Mouse (Mus musculus): ENCODE measurements around the gene Adamts3. TPM values are rescaled to one million over a fixed set of nuclear protein-coding genes. Genes with fewer than 3 reads are reported as not detected.
A peak's percentile ranks its signal among the peaks of the same experiment; 100 is the strongest.

Adamts3 gene
- total and polyA plus RNA-seq, 2 experiments from 2014 or later: 2.9 to 10.9 TPM

DNA sequence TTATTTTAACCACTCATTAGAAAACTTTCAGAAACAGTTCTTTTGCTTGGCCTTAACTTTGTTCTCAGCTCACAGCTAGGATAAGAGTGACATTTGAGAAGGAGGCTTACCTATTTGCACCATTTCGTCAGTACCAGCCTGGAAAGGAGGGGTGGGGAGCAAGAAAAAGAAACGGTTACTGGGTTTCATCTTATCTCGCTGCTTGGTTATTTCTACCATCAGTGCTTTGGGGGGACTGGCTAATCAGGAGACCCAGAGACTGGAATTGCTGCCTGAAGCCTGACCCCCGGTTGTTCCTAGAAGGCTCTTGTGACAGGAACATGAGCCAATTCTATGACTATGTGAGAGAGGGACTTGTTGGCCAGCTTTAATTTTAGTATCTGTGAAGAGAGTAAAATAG lies 1.7 kb downstream of the Adamts3 start:
- no peak overlapping the region for H3K27ac ChIP-seq (ENCODE audit: low read depth, low read length)
- no peaks in the 10 kb centered on the region for H3K36me3 ChIP-seq (ENCODE audit: insufficient read depth, low read length)
- no peak for TF ChIP-seq CTCF (IDR thresholded peaks at IDR 0.05)
- ATAC-seq (ENCODE audit: low FRiP score): no peak
- H3K4me3 ChIP-seq (ENCODE audit: low read depth, low read length): peak overlapping the region; percentile 73
- WGBS: 48% methylated on average over 4 of the region's 4 CpGs
- no peak for DNase-seq (ENCODE audit: low spot score)
- no peaks in the 10 kb centered on the region for H3K27me3 ChIP-seq (ENCODE audit: insufficient read depth, low read length)
- no peak overlapping the region for H3K9ac ChIP-seq (replicated peaks; ENCODE audit: low read length, poor library complexity, severe bottlenecking)
- H3K4me2 ChIP-seq (ENCODE audit: low read depth, low read length, poor library complexity, severe bottlenecking): peak overlapping the region; percentile 100
- no peaks in the 10 kb centered on the region for H3K4me1 ChIP-seq (ENCODE audit: insufficient read depth, low read length)
- no peaks in the 10 kb centered on the region for H3K9me3 ChIP-seq (ENCODE audit: low read length)

DNA sequence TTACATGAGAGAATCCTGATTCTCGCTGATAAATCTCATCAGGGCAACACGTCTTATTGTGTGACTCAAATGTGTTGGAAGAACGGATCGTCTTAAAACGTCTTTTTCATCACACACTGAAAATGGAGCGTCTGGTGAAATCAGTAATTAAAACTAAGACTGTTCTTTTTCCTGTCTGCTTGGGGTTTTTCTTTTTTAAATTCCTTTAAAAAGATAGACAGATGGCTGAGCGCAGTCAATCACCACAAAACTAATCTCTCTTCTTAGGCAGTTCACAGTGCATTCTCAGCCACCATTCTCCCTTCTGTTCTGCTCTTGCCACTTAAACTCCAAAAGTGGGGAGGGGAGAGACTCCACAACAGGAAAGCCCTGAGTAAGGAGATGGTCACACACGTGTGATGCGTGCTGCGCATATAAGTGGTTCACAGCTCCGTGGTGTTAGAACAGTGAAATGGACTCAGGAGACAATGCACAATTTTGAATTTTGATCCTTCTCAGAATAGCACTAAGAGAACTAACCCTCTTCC lies 4.2 kb downstream of the Adamts3 start:
- ATAC-seq (ENCODE audit: low FRiP score) (no peak), DNase-seq (ENCODE audit: low spot score) (no peak)
- Histone ChIP-seq H3K4me2 (ENCODE audit: low read depth, low read length, poor library complexity, severe bottlenecking) (no peak overlapping the region), H3K9ac (replicated peaks; ENCODE audit: low read length, poor library complexity, severe bottlenecking) (no peak overlapping the region), H3K36me3 (ENCODE audit: insufficient read depth, low read length) (no peaks in the 10 kb centered on the region), H3K4me3 (ENCODE audit: low read depth, low read length) (no peak overlapping the region), H3K9me3 (ENCODE audit: low read length) (no peaks in the 10 kb centered on the region), H3K4me1 (ENCODE audit: insufficient read depth, low read length) (no peaks in the 10 kb centered on the region), H3K27me3 (ENCODE audit: insufficient read depth, low read length) (no peaks in the 10 kb centered on the region), H3K27ac (ENCODE audit: low read depth, low read length) (no peak overlapping the region)
- no peak for TF ChIP-seq CTCF (IDR thresholded peaks at IDR 0.05)
- 73% methylated on average over 11 of the region's 11 CpGs for WGBS

DNA sequence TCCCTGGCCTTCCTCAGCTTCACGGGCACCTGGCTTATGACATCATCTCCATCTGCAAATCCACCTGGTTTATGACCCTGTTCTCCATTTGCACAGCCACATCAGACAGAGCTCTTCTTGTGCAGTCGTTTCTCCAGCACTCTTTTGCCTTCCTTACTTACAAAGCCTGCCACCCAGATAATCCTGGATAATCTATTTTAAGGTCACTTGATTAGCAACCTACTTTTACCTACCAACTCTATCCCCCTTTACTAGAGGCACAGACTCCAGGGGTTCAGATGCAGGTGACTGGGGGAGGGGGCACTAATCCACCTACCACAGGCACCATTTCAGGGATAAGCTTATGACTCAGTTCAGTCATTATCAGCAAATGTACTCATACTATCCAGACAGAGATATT lies 10.5 kb downstream of the Adamts3 start:
- Histone ChIP-seq H3K4me3 (ENCODE audit: low read depth, low read length) (no peak overlapping the region), H3K27ac (ENCODE audit: low read depth, low read length) (no peak overlapping the region), H3K4me2 (ENCODE audit: low read depth, low read length, poor library complexity, severe bottlenecking) (no peak overlapping the region), H3K4me1 (ENCODE audit: insufficient read depth, low read length) (no peaks in the 10 kb centered on the region), H3K27me3 (ENCODE audit: insufficient read depth, low read length) (no peaks in the 10 kb centered on the region), H3K36me3 (ENCODE audit: insufficient read depth, low read length) (no peaks in the 10 kb centered on the region), H3K9me3 (ENCODE audit: low read length) (no peaks in the 10 kb centered on the region), H3K9ac (replicated peaks; ENCODE audit: low read length, poor library complexity, severe bottlenecking) (no peak overlapping the region)
- no peak for ATAC-seq (ENCODE audit: low FRiP score)
- DNase-seq (ENCODE audit: low spot score): no peak
- WGBS: 41% methylated on average over 2 of the region's 2 CpGs
- no peak for TF ChIP-seq CTCF (IDR thresholded peaks at IDR 0.05)

DNA sequence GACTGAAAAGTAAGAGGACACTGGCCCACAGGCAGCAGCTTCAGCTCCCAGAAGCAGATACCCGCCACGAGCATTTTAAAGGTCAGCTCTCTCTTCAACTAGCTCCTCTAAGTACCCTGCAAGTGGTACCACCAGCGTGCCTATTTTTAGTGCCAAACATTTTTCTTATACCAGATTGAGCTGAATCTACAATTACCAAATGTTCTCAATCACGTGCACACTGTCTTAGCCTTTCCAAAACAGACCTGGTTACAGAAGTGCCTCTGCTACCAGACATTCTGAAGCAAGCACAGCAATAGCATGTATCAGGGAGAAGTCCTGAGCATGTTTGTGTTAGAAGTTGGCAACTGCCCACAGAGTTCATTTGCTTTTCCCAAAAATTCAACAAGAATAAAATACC lies 23.5 kb downstream of the Adamts3 start:
- ATAC-seq (ENCODE audit: low FRiP score) (no peak), DNase-seq (ENCODE audit: low spot score) (no peak)
- H3K4me1 ChIP-seq (ENCODE audit: insufficient read depth, low read length): no peaks in the 10 kb centered on the region
- no peak overlapping the region for H3K4me3 ChIP-seq (ENCODE audit: low read depth, low read length)
- no peak overlapping the region for H3K4me2 ChIP-seq (ENCODE audit: low read depth, low read length, poor library complexity, severe bottlenecking)
- no peaks in the 10 kb centered on the region for H3K27me3 ChIP-seq (ENCODE audit: insufficient read depth, low read length)
- WGBS: 97% methylated on average over 4 of the region's 4 CpGs
- H3K27ac ChIP-seq (ENCODE audit: low read depth, low read length): no peak overlapping the region
- H3K9me3 ChIP-seq (ENCODE audit: low read length): no peaks in the 10 kb centered on the region
- H3K36me3 ChIP-seq (ENCODE audit: insufficient read depth, low read length): no peaks in the 10 kb centered on the region
- no peak for TF ChIP-seq CTCF (IDR thresholded peaks at IDR 0.05)
- H3K9ac ChIP-seq (replicated peaks; ENCODE audit: low read length, poor library complexity, severe bottlenecking): no peak overlapping the region

DNA sequence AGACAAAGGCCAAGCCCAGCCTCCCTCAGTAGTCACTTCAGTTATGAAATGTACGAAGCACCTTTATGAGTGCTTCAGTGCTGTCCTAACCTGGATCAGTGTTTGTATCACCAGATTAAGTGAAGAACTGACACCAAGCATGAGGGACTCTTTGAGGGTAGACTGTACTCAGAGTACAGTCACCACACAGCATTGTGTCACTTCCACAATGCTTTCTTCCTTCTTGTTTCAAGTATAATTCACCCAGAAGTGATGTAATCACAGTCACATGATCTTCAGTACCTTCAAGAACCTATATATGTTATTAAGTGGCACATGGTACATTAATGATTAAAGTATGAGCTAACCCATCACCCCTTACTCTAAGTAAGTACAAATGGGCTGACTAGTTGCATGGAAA lies 24.3 kb downstream of the Adamts3 start:
- no peaks in the 10 kb centered on the region for H3K27me3 ChIP-seq (ENCODE audit: insufficient read depth, low read length)
- H3K9ac ChIP-seq (replicated peaks; ENCODE audit: low read length, poor library complexity, severe bottlenecking): no peak overlapping the region
- no peaks in the 10 kb centered on the region for H3K9me3 ChIP-seq (ENCODE audit: low read length)
- DNase-seq (ENCODE audit: low spot score) (no peak), ATAC-seq (ENCODE audit: low FRiP score) (no peak)
- 97% methylated on average over 1 of the region's 1 CpGs for WGBS
- no peak overlapping the region for H3K4me3 ChIP-seq (ENCODE audit: low read depth, low read length)
- no peaks in the 10 kb centered on the region for H3K4me1 ChIP-seq (ENCODE audit: insufficient read depth, low read length)
- no peaks in the 10 kb centered on the region for H3K36me3 ChIP-seq (ENCODE audit: insufficient read depth, low read length)
- H3K4me2 ChIP-seq (ENCODE audit: low read depth, low read length, poor library complexity, severe bottlenecking): no peak overlapping the region
- no peak for TF ChIP-seq CTCF (IDR thresholded peaks at IDR 0.05)
- H3K27ac ChIP-seq (ENCODE audit: low read depth, low read length): no peak overlapping the region

DNA sequence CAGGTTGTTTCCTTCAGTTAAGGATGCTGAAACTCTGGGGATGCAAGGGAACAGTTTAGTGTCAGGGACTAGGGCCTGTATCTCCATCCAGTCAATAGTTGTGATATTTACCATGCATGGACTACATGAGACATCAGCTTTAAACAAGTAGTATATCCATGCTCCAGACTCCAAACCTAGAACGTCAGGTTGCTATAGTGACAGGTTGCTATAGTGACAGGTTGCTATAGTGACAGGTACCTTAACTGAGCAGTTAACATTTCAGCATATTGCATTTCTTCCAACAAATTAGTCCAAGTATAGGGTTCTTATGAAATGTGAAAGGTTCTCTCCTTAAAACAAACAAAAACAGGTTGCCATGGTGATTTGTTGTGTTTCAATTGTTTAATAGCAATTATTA lies 36.6 kb downstream of the Adamts3 start:
- no peaks in the 10 kb centered on the region for H3K36me3 ChIP-seq (ENCODE audit: insufficient read depth, low read length)
- no peak overlapping the region for H3K27ac ChIP-seq (ENCODE audit: low read depth, low read length)
- ATAC-seq (ENCODE audit: low FRiP score): peak; percentile 89
- H3K27me3 ChIP-seq (ENCODE audit: insufficient read depth, low read length): no peaks in the 10 kb centered on the region
- WGBS: 4% methylated on average over 1 of the region's 1 CpGs
- no peak overlapping the region for H3K4me2 ChIP-seq (ENCODE audit: low read depth, low read length, poor library complexity, severe bottlenecking)
- peak; percentile 64 for DNase-seq (ENCODE audit: low spot score)
- no peaks in the 10 kb centered on the region for H3K9me3 ChIP-seq (ENCODE audit: low read length)
- H3K4me3 ChIP-seq (ENCODE audit: low read depth, low read length): no peak overlapping the region
- H3K4me1 ChIP-seq (ENCODE audit: insufficient read depth, low read length): no peaks in the 10 kb centered on the region
- no peak for TF ChIP-seq CTCF (IDR thresholded peaks at IDR 0.05)
- no peak overlapping the region for H3K9ac ChIP-seq (replicated peaks; ENCODE audit: low read length, poor library complexity, severe bottlenecking)

All from midbrain, postnatal 0 days (tissue).